Mouse (Mus musculus) lung, postnatal 10 days (tissue): Measurements from ENCODE around the gene Nsf.
A peak's percentile ranks its signal among the peaks of the same experiment; 100 is the strongest.
"Not testable (repeated sequence)": the region's sequence is repeated elsewhere in the genome, so short reads cannot be mapped to it uniquely, and the experiment has no call there.

Experiments
- DNase-seq: peaks from one replicate; pipeline ENCODE4 v3.0.0; 2021

Gene Nsf

DNA sequence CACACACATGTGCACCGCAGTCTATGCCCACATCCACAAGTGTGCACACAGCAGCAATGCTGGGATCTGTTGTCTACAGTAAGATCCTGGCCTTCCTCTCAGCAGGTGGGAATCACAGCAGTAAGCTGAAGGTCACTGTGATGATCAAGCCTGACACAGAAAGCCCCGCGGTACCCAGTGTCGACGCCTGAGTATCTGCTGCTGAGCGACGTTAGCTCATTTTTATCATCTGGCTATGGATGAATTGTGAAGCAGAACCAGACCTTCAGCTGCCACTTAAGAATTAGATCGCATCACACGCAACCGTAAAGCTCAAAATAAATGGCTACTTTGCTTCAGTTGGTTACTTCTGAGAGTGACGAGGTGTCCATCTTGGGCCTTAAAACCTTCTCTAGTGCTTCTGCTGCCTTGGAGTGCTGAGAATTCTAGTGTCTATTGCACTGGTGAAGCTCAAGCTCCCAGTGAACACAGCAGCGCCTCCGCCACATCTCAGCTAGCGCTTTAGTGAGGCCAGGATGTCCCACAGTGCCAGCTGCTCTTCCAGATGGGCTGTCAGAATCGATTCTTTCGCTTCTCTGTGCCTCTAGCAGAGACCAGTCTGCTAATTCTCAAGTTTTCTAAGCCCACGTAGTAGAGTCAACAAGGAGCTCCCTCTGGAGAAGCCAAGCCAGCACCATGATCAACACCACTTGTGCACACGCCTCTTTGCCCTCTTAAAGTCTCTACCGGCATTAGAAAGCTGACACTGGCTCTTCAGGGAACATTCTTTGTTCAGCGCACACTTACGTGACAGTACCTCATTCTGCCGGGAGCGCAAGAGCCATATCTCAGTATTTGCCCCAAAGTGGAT is 63.3 kb downstream of the Nsf start:
- DNase-seq = no peak

DNA sequence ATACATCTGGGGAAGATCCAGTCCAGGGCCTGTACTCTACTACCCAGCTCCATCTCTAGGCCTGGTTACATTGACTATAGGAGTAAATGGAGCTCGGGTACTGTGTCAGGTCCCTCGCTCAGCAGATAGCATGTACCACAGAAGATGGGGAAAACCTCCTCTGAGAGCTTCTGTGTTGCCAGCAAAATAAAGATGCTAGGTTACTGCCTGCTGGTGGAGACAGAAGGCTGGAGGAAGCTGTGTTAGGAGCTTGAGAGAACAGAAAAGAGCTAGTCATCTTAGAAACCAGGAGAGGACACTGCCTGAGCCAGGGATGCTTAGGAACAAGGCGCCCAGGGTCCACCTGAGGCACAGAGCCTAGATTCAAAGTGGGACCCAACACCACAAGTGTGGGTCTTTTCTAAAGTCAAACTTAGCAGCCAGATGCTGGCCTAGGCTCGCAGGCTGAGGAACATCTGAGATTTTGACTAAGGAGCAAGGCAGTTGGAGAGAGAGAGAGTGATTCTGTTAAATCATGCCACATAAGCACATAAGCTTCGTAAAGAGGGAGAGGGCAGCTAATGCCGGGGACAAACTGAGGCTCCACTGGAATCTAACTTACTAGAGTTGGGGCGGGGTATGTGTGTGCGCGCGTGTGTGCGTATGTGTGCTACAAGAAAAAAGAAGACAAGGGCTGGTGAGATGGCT is 66.0 kb downstream of the Nsf start:
- DNase-seq = no peak

DNA sequence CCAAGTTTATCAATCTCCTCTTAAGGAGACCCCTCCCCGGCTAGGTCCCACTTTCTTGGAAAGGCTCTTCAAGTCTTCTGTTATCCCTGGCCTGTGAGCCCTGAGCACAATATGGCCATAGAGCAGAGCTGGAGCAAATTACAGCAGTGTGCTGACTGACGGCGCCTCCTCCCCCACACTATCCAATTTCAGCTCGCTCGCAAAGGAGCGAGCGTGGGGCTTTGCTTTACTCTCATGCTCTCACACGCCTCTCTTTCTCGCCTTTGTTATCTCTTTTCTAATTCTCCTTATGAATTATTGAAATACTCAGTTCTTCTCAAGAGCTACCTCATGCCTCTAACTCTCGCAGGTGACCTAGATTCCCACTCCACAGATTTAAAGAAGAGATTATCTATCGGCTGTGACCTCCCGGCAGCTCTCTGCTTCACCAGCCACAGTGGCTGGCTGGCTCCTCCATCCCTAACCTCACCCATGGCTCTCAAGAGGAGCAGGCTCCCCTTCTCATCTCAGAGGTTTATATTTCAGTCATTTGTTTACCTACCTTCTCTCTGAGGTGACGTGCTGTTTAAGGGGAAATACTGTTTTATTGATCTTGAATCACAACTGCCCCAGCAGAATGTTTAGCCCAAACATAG is 69.0 kb downstream of the Nsf start:
- no peak for DNase-seq

DNA sequence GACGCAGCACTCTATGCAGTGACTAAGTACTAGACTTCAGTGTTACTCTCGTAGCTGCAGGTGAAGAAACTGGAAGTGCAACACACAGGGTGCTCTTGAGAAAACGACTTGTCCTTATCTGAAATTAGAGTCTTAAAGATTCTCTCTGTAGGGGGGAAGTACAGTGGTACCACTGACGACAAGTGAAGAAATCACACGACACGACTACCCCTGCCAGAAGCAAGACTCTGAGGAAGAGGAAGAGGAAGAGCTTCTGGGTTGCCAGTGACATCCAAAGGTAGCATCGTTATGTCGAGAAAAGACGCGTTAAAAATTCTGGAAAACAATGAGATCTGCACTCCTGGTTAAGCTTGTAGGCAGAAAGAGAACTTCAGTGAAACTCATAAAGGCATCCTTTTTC is 70.1 kb downstream of the Nsf start:
- DNase-seq = no peak

DNA sequence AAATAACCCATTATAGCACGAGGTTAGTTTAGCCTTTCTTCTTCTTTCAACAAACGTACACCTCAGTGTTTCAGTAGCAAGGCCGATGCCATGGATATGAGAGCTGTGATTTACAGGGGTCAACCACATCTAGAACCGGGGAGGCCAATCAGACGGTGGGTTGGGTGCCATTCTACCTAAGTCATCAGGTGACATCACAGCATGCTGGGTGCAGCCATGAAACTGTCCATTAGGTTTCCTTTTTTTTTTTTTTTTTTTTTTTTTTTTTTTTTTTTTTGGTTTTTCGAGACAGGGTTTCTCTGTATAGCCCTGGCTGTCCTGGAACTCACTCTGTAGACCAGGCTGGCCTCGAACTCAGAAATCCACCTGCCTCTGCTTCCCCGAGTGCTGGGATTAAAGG is 74.4 kb downstream of the Nsf start:
- not testable (repeated sequence) for DNase-seq

DNA sequence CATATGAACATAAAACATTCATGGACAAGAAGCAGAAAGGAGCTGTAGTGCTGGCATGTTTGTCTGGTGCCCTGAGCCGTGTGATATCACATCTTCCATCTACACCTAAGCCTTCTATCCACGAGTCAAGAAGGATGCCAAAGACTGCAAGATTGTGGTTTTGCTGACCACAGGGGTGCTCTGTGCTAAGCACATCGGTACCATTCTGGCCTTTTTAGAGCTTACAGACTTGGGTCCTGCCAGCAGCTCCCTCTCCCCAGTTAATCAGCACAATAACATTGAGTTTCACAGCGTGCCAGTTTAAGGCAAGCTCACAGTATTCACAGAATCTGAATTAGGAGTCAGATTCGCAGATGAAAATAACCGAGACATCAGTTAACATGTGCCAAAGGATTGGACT is 75.4 kb downstream of the Nsf start:
- DNase-seq = no peak

DNA sequence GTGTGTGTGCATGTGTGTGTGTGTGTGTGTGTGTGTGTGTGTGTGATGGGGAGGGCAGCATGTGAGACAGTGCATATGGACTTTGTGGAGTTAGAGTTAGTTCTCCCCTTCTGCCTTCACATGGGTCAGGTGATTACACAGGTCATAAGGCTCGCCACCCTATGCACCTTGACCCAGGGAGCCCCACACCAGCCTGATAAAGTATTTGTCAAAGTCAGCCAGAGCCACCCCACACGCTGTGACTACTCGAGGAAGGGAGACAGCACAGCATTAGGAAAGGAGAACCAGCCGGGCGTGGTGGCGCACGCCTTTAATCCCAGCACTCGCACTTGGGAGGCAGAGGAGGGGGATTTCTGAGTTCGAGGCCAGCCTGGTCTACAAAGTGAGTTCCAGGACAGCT is 83.5 kb downstream of the Nsf start:
- DNase-seq = no peak

DNA sequence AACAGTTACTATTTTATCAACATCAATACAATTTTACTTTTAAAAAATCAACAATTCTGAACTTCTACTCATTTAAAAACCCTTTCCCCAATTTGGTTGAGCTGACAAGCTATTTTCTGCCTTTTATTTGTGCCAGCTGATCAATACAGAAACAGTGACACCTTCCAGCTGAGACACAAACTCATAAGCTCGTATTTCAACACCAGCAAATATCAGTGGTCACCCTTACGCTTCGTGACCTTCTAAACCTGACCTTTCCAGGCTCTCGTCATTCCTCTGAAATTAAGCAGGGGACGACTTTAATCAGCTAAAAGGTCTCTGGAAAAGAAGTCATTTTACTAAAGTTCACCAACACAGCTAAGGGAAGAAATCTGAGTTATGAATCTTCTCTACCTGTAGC is 86.2 kb downstream of the Nsf start:
- DNase-seq = no peak

DNA sequence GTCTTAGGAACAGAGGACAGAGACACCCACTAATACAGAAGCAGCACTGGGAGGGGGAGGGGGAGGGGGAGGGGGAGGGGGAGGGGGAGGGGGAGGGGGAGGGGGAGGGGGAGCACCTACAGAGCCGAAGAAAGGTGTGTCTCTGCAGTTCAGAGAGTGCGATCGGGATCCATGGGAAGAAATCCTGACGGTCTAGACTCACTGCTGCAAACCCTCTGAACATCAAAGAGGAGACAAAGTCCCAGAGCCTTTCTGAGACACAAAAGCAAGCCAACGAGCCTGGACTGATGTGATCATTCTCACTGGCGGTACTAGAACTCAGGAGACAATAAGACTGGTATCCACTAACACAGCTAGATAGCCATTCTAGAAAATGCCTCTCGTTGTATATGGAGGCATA is 88.5 kb downstream of the Nsf start:
- DNase-seq = no peak

DNA sequence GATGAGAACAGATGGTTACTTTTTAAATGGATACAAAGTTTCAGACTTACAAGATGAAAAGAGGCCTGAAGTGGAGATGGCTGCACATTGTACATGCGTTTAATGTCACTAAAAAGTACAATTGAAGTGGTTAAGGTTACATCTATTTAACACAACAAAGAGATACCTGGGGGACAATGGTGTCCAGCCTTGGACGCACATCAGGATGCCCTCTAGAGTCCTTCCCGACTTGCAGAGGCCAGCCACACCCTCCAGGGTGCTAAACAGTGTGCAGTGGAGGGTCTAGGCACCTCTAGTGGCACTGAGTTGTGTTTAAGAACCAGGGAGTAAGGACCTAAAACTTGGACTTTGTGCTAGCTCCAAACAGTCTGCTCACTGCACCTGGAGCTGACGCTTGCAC is 89.4 kb downstream of the Nsf start:
- DNase-seq = no peak

DNA sequence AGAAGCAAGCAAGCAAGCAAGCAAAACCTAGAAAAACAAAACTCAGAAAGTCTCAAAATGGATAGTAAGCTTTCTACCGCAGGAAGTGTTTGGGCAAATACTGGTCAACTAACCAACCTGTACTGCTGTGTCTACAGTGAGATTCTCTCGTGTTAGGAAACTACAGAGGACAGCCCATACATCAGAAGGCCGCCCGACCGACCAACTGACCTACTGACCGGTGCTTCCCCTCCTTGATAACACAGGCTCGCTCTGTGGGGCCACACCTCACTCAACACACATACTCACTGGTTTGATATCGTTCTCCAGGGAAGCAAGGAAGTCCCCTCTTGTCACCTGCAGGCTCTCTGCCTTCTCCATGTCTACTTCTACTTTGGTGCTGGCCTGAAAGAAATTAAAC is 90.9 kb downstream of the Nsf start:
- DNase-seq = no peak

DNA sequence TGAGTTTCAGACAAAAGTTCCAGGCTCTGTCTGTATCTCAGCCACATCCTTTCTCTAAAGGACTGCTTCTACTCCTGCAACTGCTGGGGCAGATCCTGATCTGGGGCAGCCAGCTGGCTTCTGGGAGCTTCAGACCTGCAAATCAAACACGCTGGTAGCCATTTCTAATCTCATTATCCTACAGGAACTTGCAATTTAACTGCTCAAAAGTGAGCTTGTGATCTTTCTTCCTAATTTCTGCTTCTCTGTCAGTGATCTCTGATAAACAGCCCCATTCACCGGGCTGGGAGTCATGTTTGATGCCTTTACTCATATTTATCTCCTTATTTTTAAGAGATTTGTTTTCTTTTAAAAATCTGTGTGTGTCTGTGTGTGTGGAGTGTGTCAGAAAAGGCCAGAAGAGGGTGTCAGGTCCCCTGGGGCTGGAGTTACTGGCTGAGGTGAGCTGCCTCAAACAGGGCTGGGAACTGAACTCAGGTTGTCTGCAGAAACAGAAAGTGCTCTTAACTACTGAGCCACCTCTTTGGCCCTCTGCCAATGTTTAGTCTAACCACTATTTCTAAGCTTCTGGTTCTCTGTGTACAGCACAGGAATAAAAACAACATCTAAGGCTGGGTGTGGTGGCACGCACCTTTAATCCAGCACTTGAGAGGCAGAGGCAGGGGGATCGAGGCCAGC is 93.8 kb downstream of the Nsf start:
- peak; percentile 7 for DNase-seq

DNA sequence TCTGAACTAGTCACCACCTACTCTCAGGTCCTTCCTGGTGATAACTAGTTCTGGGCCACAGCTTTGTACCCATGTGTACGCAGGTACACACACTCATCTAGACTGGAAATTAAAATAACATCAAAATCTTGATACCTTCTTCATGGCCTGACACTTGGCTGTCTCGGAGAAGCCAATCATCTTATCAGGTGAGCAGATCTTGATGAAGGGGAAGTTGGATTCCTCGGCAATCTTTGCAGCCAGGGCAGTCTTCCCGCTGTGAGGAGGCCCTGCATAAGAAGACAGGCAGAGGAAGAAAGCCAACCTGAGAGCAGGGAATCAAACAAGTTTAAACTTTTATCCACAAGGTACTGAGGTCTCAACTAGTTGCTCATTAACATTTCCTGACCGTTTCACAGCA is 95.1 kb downstream of the Nsf start:
- no peak for DNase-seq

DNA sequence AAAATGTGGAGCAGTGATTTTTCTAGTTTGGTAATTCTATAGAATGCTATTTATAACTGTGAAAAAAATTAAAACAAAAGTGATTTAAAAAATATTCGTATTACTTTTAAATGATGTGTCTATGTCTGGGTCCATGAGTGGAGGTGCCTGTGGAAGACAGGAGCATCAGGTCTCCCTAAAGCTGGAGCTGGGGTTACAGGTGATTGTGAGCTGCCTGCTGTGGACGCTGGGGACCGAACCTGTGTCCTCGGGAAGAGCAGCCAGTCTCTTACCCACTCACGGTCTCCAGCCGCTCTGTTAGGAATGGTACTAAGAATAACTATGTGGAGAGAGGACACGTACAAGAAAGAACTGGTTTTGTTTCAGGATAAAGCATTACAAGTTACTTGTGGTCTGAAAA is 97.2 kb downstream of the Nsf start:
- DNase-seq = no peak

DNA sequence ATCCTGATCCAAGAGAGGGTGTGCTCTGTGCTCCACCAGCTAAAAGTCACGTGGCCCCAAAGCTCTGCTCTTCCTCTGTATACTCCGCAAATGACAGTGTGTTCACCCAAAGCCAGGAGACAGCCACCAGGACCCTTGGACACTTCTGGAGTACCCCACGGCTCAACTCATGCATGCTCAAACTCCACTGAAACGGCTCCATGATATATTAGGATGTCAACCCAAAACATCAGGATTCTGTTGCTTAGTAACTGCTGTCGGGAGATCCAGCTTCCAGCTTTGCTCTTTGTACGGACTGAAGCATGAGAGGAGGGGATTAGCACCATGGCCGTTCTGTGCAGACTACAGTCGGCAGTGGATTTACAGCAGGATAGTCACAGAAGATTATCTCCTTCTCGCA is 99.6 kb downstream of the Nsf start:
- DNase-seq = no peak

DNA sequence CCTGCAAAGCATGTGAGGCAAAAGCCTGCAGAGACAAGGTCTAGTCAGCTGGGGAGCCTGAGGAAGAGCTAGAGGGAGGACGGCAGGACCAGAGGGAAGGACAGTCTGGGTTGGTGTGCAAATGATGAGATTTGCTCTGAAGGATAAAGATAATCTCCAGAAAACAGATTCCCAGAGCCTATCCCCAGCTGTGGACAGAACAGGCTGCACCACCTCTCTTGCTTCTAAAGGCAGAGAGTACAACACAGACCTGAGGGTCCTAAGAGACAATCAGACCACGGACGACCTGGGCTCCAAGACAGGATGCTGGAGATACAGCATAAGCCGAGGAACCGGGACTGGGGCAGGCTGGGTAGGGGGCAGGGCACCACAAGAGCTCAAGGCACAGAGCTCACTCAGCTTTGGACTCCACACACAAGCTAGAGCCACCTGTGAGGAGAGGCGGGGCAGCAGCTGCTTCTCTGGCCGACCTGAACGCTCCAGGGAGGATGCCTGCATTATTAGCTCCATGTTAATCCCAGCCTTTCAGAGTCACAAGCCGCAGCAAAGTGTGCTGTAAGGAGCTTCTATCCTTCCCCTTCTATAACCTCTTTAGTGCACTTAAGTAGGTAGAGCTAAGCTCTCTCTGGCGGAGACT is 100.5 kb downstream of the Nsf start:
- DNase-seq = no peak

DNA sequence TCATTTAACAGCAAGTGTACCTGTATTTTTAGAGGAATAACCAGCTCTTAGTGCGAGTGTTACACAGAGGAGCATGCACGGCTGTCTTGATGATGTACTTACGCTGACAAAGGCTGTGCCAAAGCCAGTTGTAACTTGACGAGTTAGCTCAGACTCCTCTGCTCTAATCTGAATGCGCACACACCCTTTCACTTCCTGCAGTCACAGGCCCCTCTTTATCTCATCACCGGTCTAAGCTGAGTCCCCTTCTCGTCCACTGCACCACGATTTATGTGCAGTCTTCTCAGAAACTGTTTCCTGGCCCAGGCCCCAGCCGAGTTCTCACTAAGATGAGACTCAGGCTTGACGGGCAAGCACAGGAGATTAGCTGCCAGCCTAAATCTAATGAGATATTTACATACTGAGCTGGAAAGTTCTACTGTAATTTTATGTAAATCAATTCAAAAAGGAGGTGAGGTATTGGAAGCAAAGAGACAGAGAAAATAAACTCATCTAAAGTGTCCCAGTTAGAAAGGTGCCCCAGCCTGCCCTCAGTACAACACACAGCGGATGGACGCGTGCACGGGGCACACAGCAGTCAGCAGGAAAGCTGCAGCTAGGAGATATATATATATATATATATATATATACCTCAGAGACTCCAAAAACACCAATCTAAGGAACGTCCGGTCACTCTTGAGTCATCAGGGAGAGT is 101.1 kb downstream of the Nsf start:
- no peak for DNase-seq

DNA sequence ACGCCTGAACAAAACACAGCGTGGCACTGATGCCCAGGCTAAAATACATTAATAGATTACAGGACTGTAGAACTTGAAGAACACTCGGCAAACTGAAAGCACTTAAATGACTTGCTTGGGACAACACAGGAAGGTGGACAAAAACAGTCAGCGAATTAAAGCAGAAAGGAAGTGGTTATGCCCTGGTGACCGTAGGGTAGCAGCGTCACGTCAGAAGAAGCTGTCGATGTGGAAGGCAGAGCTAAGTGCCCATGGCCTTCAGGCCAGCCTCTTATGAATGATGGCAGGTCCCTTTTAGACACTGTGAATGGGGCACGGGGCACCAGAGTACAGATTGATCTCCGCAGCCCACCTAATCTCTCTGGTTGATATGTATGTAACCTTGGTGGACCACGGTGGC is 105.6 kb downstream of the Nsf start:
- no peak for DNase-seq

DNA sequence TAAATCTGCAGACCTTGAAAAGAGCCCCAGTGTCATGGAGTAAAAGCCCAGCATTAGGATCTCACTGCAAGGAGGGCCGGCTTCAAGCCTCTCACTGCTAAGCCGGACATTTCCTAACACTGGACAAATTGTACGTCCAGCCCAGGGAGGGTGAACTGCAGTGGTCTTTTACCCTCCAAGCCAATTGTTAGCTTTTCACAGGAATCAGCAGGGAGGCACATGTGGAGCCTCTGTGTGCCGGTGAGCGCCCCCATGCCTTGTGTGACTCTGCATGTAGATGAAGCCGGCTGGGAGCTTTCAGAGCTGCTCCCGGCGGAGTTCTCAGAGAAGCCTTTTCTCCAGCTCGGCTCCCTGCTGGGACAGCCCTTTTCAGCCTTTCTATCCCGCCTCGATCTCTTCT is 113.0 kb downstream of the Nsf start:
- no peak for DNase-seq

DNA sequence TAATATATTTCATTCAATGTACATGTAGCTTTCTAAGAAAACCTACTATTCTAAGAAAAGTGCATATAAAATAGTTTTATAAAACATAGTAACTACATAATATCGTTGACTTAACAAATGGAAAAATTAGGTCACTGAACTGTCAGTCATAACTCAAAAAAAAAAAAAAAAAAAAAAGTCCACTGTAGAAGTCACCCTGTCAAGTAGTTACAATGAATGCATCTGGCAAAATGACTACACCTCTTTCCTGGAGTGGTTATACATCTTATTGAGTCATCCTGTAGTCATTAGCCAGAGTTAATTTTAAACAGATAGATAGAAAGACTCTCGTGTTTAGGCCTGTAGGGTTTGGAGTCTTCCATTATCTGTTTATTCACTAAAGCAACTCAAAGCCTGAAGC is 114.9 kb downstream of the Nsf start:
- DNase-seq = no peak

DNA sequence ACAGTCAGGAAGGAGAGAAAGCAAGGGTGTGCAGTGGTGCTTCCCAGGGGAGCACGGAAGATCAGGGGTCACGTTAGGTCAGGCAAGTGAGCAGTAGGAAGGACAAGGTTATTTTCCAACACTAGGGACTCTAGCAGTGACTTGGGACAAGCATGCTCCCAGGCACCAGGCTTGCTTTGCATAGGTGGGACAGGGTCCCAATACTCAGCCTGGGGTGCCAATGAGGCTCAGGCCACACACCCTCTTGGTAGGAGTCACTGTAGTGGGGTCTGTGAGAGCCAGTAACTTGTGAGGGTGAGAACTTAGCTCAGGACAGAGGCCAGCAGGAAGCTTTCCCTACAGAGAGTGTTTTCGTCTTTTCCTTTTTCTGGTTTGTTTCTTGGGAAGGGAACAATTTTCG is 121.5 kb downstream of the Nsf start:
- no peak for DNase-seq

DNA sequence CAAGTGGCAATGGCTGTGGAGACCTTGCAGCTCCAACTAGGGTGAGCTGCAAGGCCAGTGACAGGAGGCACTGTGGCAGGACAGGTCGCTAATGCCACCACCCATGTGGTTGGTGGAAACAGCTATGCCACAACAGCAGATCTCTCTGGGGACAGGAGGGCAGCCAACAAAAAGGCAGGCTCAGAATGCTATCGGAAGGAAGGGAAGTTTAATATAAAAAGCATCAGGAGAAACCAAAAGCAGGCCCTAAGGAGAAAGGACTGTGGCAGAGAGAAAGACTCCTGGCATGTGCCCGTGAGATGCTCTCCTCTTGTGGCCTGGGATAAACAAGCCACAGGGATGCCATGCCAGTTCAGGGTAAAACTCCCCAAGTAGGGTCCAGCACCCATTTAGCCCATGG is 122.1 kb downstream of the Nsf start:
- no peak for DNase-seq

DNA sequence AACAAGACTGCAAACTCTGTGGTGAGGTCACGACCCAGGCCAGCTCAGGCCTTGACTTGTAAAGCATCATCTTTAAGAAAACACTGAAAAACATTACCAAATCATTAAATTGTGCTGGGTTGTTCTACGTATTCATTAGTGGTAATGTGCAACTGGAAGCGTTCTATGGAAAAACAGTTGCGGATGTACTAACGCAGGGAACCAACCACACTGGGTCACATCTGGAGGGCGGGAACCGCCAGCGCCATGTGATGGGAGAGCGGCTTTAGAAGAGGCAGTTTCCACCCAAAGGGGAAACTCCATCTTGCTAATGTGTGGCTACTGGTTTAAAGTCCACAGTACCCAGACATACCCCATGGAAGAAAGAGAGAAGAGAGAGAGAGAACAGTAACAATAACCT is 123.4 kb downstream of the Nsf start:
- no peak for DNase-seq
